Mouse (Mus musculus): Measurements from ENCODE around the gene Eln. TPM values are rescaled to one million over a fixed set of nuclear protein-coding genes. Genes with fewer than 3 reads are reported as not detected.

The Eln gene
- total and polyA plus RNA-seq, 3 experiments = not detected

- Histone ChIP-seq H3K4me3 (replicated peaks in 1 of 3; ENCODE audit: low read depth in 2 of 3, low read length in 2 of 3, poor library complexity in 1 of 3) (no peak overlapping the region), H3K4me1 (ENCODE audit: control insufficient read depth in 1 of 2, insufficient read depth in 2 of 2) (peaks cover 7 to 24% of the 10 kb centered on the region in 2 experiments), H3K36me3 (replicated peaks in 1 of 2; ENCODE audit: control insufficient read depth in 1 of 2, insufficient read depth in 1 of 2, low read length in 1 of 2) (peaks cover 0 to 45% of the 10 kb centered on the region in 2 experiments), H3K27ac (ENCODE audit: insufficient read depth, low read depth) (no peak overlapping the region), H3K9ac (ENCODE audit: insufficient read depth, low read depth) (no peak overlapping the region), H3K4me2 (ENCODE audit: insufficient read depth, low read depth, poor library complexity, severe bottlenecking) (no peak overlapping the region), H3K27me3 (replicated peaks) (no peaks in the 10 kb centered on the region), H3K79me2 (replicated peaks; ENCODE audit: control insufficient read depth, extremely low read depth, insufficient read depth, poor library complexity, severe bottlenecking) (no peaks in the 10 kb centered on the region), H3K9me3 (replicated peaks; ENCODE audit: low read length) (no peaks in the 10 kb centered on the region)
- no peak for DNase-seq (ENCODE audit: extremely low read depth)
- dilution Hi-C loops (cut with MboI; ENCODE audit: extremely low pct_ligation_motif_present, extremely low pct_unique_long_range_greater_than_20kb, low sequenced_read_pairs) = no loop called here
- TF ChIP-seq CTCF (conservative IDR thresholded peaks at IDR 0.05 in 1 of 2, IDR thresholded peaks at IDR 0.05 in 1 of 2; ENCODE audit: low read depth in 2 of 2, low read length in 2 of 2) = no peak
- TF ChIP-seq ELF1 (IDR thresholded peaks at IDR 0.05; ENCODE audit: low read depth, low read length) = no peak
- TF ChIP-seq NRF1 (IDR thresholded peaks at IDR 0.05; ENCODE audit: low read depth, low read length) = no peak
- TF ChIP-seq E2F4 (IDR thresholded peaks at IDR 0.05; ENCODE audit: insufficient replicate concordance, low read depth, low read length) = no peak
- TF ChIP-seq SIN3A (IDR thresholded peaks at IDR 0.05; ENCODE audit: low read length) = no peak
- no peak for TF ChIP-seq GABPA (IDR thresholded peaks at IDR 0.05; ENCODE audit: insufficient replicate concordance, low read depth, low read length)
- no peak for TF ChIP-seq MEF2A (IDR thresholded peaks at IDR 0.05; ENCODE audit: borderline replicate concordance, low read depth, low read length)
- TF ChIP-seq USF2 (conservative IDR thresholded peaks at IDR 0.05; ENCODE audit: low read depth, low read length) = no peak
- TF ChIP-seq NELFE (IDR thresholded peaks at IDR 0.05; ENCODE audit: low read depth, low read length) = no peak
- no peak for TF ChIP-seq POLR2AphosphoS2 (IDR thresholded peaks at IDR 0.05; ENCODE audit: low read depth, low read length)
- TF ChIP-seq JUND (conservative IDR thresholded peaks at IDR 0.05; ENCODE audit: low read depth, low read length) = no peak
- no peak for TF ChIP-seq PAX5 (IDR thresholded peaks at IDR 0.05; ENCODE audit: low read length)
- no peak for TF ChIP-seq CHD2 (IDR thresholded peaks at IDR 0.05; ENCODE audit: low read length)
- no peak for TF ChIP-seq HCFC1 (IDR thresholded peaks at IDR 0.05; ENCODE audit: low read depth, low read length)
- no peak for TF ChIP-seq TCF12 (IDR thresholded peaks at IDR 0.05; ENCODE audit: low read depth, low read length)
- no peak for TF ChIP-seq MAZ (IDR thresholded peaks at IDR 0.05; ENCODE audit: low read depth, low read length)
- no peak for TF ChIP-seq MXI1 (IDR thresholded peaks at IDR 0.05; ENCODE audit: low read depth, low read length)
- no peak for TF ChIP-seq MAFK (IDR thresholded peaks at IDR 0.05; ENCODE audit: insufficient replicate concordance, low read length)
- TF ChIP-seq ZNF384 (IDR thresholded peaks at IDR 0.05; ENCODE audit: low read depth, low read length) = no peak
- in situ Hi-C loops (cut with MboI; ENCODE audit: low pct_ligation_motif_present, low pct_unique_long_range_greater_than_20kb, low sequenced_read_pairs) = no loop called here
Observed at GRCm38 (mm10) chr5:134683813-134684212, 63.3 kb downstream of the Eln start.

- peaks cover 0 to 36% of the 10 kb centered on the region in 2 experiments for H3K36me3 ChIP-seq (replicated peaks in 1 of 2; ENCODE audit: control insufficient read depth in 1 of 2, insufficient read depth in 1 of 2, low read length in 1 of 2)
- no peaks in the 10 kb centered on the region for H3K27me3 ChIP-seq (replicated peaks)
- DNase-seq (ENCODE audit: extremely low read depth) = no peak
- no peak overlapping the region for H3K27ac ChIP-seq (ENCODE audit: insufficient read depth, low read depth)
- in situ Hi-C loops (cut with MboI; ENCODE audit: low pct_ligation_motif_present, low pct_unique_long_range_greater_than_20kb, low sequenced_read_pairs) (no loop called here), dilution Hi-C loops (cut with MboI; ENCODE audit: extremely low pct_ligation_motif_present, extremely low pct_unique_long_range_greater_than_20kb, low sequenced_read_pairs) (no loop called here)
- no peak overlapping the region for H3K4me2 ChIP-seq (ENCODE audit: insufficient read depth, low read depth, poor library complexity, severe bottlenecking)
- H3K4me1 ChIP-seq (ENCODE audit: control insufficient read depth in 1 of 2, insufficient read depth in 2 of 2) = peaks cover 31 to 50% of the 10 kb centered on the region in 2 experiments
- H3K4me3 ChIP-seq (replicated peaks in 1 of 3; ENCODE audit: low read depth in 2 of 3, low read length in 2 of 3, poor library complexity in 1 of 3) = no peak overlapping the region
- no peak for TF ChIP-seq POLR2A (IDR thresholded peaks at IDR 0.05; ENCODE audit: low read depth, low read length)
- TF ChIP-seq CTCF (conservative IDR thresholded peaks at IDR 0.05 in 1 of 2, IDR thresholded peaks at IDR 0.05 in 1 of 2; ENCODE audit: low read depth in 2 of 2, low read length in 2 of 2) = no peak
- TF ChIP-seq MEF2A (IDR thresholded peaks at IDR 0.05; ENCODE audit: borderline replicate concordance, low read depth, low read length) = no peak
- no peak for TF ChIP-seq POLR2AphosphoS2 (IDR thresholded peaks at IDR 0.05; ENCODE audit: low read depth, low read length)
- TF ChIP-seq SMC3 (IDR thresholded peaks at IDR 0.05; ENCODE audit: low read depth, low read length) = no peak
- no peak for TF ChIP-seq JUN (IDR thresholded peaks at IDR 0.05; ENCODE audit: insufficient read depth, low read depth, low read length)
- no peak for TF ChIP-seq IRF4 (IDR thresholded peaks at IDR 0.05; ENCODE audit: low read depth, low read length)
- no peak for TF ChIP-seq GABPA (IDR thresholded peaks at IDR 0.05; ENCODE audit: insufficient replicate concordance, low read depth, low read length)
- TF ChIP-seq MAZ (IDR thresholded peaks at IDR 0.05; ENCODE audit: low read depth, low read length) = no peak
- no peak for TF ChIP-seq UBTF (IDR thresholded peaks at IDR 0.05; ENCODE audit: low read depth, low read length)
- TF ChIP-seq MAX (IDR thresholded peaks at IDR 0.05; ENCODE audit: low read length) = no peak
- no peak for TF ChIP-seq JUND (conservative IDR thresholded peaks at IDR 0.05; ENCODE audit: low read depth, low read length)
- no peak for TF ChIP-seq USF1 (IDR thresholded peaks at IDR 0.05; ENCODE audit: low read depth, low read length)
- no peak for TF ChIP-seq SIN3A (IDR thresholded peaks at IDR 0.05; ENCODE audit: low read length)
- no peak for TF ChIP-seq ZC3H11A (IDR thresholded peaks at IDR 0.05; ENCODE audit: low read depth, low read length)
- no peak for TF ChIP-seq RAD21 (IDR thresholded peaks at IDR 0.05; ENCODE audit: low read depth, low read length)
- no peak overlapping the region for H3K9ac ChIP-seq (ENCODE audit: insufficient read depth, low read depth)
- no peaks in the 10 kb centered on the region for H3K9me3 ChIP-seq (replicated peaks; ENCODE audit: low read length)
- H3K79me2 ChIP-seq (replicated peaks; ENCODE audit: control insufficient read depth, extremely low read depth, insufficient read depth, poor library complexity, severe bottlenecking) = no peaks in the 10 kb centered on the region
Observed at GRCm38 (mm10) chr5:134680238-134680637, 66.9 kb downstream of the Eln start.

All from CH12.LX (cell line).